Mouse (Mus musculus): ENCODE results near the gene Acot11.

- TF ChIP-seq EP300 (IDR thresholded peaks at IDR 0.05; ENCODE audit: insufficient read depth, low read depth, low read length) (no peak), CTCF (IDR thresholded peaks at IDR 0.05) (no peak)
These were observed 37.1 kb upstream of the Acot11 start for GRCm38 (mm10) chr4:106841856-106842255.

Data from heart, adult 2 months (tissue).